Mouse (Mus musculus): Measurements from ENCODE around the gene Lck. TPM values are rescaled to one million over a fixed set of nuclear protein-coding genes. Genes with fewer than 3 reads are reported as not detected.

Lck gene
- total and polyA plus RNA-seq, 3 experiments = 0.84 to 3.5 (median 1.1) TPM

DNA sequence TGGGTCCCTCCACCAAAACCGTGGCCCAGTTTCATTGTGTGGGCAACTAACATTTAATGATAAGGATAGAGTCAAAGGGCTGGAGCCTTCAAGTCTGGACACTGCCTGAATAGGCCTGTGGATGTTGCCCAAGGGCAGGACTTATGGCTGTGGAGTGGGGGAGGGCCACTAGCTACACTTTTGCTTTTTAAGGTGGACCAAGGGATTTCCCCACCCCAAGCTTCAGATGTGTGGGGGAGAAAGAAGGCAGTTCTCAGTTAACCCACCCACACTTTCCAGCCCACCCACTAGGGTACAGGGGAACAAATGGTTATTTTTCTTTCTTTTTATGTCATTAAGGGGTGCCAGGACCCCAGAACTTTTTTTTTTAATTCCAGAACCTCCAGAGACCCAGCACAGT, 10.9 kb upstream of the Lck start:
- Histone ChIP-seq H3K27me3 (ENCODE audit: control insufficient read depth, insufficient read depth, low read length) (no peaks in the 10 kb centered on the region), H3K9ac (ENCODE audit: low read depth, low read length) (no peak overlapping the region; the same call in 1 of the 2 replicates), H3K4me3 (peak overlapping the region; percentile 64; the same call in 1 of the 2 replicates), H3K79me2 (replicated peaks; ENCODE audit: control insufficient read depth, insufficient read depth, low read length) (no peaks in the 10 kb centered on the region), H3K27ac (peak overlapping the region; percentile 58), H3K4me1 (ENCODE audit: control insufficient read depth, insufficient read depth, low read length) (0 out of 2 replicates have a peak, but pooled peaks cover 2% of the 10 kb centered on the region), H3K36me3 (ENCODE audit: control insufficient read depth, insufficient read depth, low read length) (no peaks in the 10 kb centered on the region)
- no peak for DNase-seq
- TF ChIP-seq POLR2A (IDR thresholded peaks at IDR 0.05; ENCODE audit: insufficient read depth, low read depth, low read length) = no peak
- no peak for TF ChIP-seq EP300 (IDR thresholded peaks at IDR 0.05; ENCODE audit: insufficient read depth, low read depth, low read length)
- no peak for TF ChIP-seq CTCF (IDR thresholded peaks at IDR 0.05)
- intact Hi-C loops (cut with DNase I) = loop anchor here (2.0 kb wide), 1 partner anchor 24 kb away; no protein-coding TSS in a partner anchor
- 77% methylated on average over 1 of the region's 1 CpGs for WGBS

DNA sequence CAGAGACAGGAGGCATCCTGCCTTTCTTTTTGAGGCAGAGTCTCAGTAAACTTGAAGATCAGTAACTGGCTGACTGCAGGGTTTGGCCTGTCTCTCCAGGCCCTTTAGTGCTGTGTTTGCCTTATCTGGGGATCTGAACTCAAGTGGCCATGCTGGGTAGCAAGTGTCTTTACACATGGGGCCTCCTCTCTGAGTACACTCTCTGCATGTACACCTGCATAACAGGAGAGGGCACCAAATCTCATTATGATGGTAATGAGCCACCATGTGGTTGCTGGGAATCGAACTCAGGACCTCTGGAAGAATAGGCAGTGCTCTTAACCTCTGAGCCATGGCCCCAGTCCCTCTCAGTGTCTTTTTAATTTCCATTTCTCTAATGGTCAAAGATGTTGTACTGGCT, 8.8 kb upstream of the Lck start:
- WGBS = 85% methylated on average over 1 of the region's 1 CpGs
- Histone ChIP-seq H3K9ac (ENCODE audit: low read depth, low read length) (no peak overlapping the region), H3K27ac (no peak overlapping the region), H3K79me2 (replicated peaks; ENCODE audit: control insufficient read depth, insufficient read depth, low read length) (no peaks in the 10 kb centered on the region), H3K27me3 (ENCODE audit: control insufficient read depth, insufficient read depth, low read length) (no peaks in the 10 kb centered on the region), H3K4me1 (ENCODE audit: control insufficient read depth, insufficient read depth, low read length) (peaks cover 7% of the 10 kb centered on the region), H3K36me3 (ENCODE audit: control insufficient read depth, insufficient read depth, low read length) (no peaks in the 10 kb centered on the region), H3K4me3 (no peak overlapping the region)
- TF ChIP-seq EP300 (IDR thresholded peaks at IDR 0.05; ENCODE audit: insufficient read depth, low read depth, low read length) (no peak), POLR2A (IDR thresholded peaks at IDR 0.05; ENCODE audit: insufficient read depth, low read depth, low read length) (no peak), CTCF (IDR thresholded peaks at IDR 0.05) (no peak; the same call in 1 of the 2 replicates)
- intact Hi-C loops (cut with DNase I) = no loop called here
- DNase-seq = no peak

DNA sequence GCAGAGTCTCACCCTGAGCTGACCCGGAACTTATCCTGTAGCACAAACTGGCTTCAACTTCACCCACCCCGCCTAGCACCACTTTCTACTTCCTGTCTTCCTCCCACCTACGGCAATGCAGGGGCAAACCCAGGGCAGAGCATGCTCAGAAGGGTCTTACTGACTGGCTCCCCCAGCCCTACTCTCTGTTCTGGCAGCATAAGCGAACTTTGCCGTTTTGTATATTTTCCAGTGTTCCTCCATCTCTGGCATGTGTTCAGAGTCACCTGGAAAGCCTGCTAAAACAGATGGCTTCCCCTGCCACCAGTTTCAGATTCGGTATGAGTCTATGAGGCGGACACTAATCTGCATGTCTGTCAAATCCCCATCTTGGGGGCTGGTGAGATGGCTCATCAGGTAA, 6.9 kb upstream of the Lck start:
- Histone ChIP-seq H3K36me3 (ENCODE audit: control insufficient read depth, insufficient read depth, low read length) (no peaks in the 10 kb centered on the region), H3K27me3 (ENCODE audit: control insufficient read depth, insufficient read depth, low read length) (no peaks in the 10 kb centered on the region), H3K9ac (ENCODE audit: low read depth, low read length) (no peak overlapping the region), H3K27ac (no peak overlapping the region; the same call in 1 of the 2 replicates), H3K79me2 (replicated peaks; ENCODE audit: control insufficient read depth, insufficient read depth, low read length) (no peaks in the 10 kb centered on the region), H3K4me3 (no peak overlapping the region), H3K4me1 (ENCODE audit: control insufficient read depth, insufficient read depth, low read length) (peaks cover 7% of the 10 kb centered on the region)
- no peak for DNase-seq
- intact Hi-C loops (cut with DNase I) = no loop called here
- TF ChIP-seq CTCF (IDR thresholded peaks at IDR 0.05) = no peak
- TF ChIP-seq EP300 (IDR thresholded peaks at IDR 0.05; ENCODE audit: insufficient read depth, low read depth, low read length) = no peak
- TF ChIP-seq POLR2A (IDR thresholded peaks at IDR 0.05; ENCODE audit: insufficient read depth, low read depth, low read length) = no peak
- 43% methylated on average over 7 of the region's 7 CpGs for WGBS

DNA sequence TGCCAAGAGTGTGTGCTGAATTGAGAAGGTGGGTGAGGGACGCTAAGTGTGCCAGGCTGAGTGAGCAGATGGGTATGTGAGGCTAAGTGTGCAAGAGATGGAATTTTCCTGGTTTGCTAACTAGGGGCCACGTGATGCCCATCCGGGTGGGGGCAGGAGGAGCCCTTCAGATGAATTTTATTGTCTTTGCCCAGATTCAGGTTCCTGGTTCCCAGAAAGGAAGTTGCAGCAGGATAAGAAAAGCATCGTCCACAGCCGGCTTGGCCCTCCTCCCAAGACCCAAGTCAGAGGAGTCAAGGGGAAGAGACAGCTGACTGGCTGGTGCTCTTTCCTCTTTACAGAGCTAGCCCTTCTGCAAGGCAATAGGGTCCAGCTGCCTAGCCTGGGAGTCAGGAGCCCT, 5.0 kb upstream of the Lck start, which contains the start of gene Fam167b:
Gene Fam167b, minus strand, starts transcription at position 84 of the 400 bp plus-strand sequence.
- Histone ChIP-seq H3K9ac (ENCODE audit: low read depth, low read length) (peak within 1 kb of the TSS; percentile 40), H3K36me3 (ENCODE audit: control insufficient read depth, insufficient read depth, low read length) (no peaks in the 10 kb centered on the region), H3K27ac (peak within 1 kb of the TSS; percentile 53), H3K79me2 (replicated peaks; ENCODE audit: control insufficient read depth, insufficient read depth, low read length) (no peaks in the 10 kb centered on the region), H3K27me3 (ENCODE audit: control insufficient read depth, insufficient read depth, low read length) (no peaks in the 10 kb centered on the region), H3K4me1 (ENCODE audit: control insufficient read depth, insufficient read depth, low read length) (peaks cover 7% of the 10 kb centered on the region), H3K4me3 (no peak within 1 kb of the TSS)
- 42% methylated on average over 5 of the region's 5 CpGs for WGBS
- TF ChIP-seq EP300 (IDR thresholded peaks at IDR 0.05; ENCODE audit: insufficient read depth, low read depth, low read length) (0 out of 2 replicates have a peak, but pooled peaks have one; percentile 14), CTCF (IDR thresholded peaks at IDR 0.05) (no peak)
- peak; percentile 44 to 65 for DNase-seq
- intact Hi-C loops (cut with DNase I) = no loop called here

DNA sequence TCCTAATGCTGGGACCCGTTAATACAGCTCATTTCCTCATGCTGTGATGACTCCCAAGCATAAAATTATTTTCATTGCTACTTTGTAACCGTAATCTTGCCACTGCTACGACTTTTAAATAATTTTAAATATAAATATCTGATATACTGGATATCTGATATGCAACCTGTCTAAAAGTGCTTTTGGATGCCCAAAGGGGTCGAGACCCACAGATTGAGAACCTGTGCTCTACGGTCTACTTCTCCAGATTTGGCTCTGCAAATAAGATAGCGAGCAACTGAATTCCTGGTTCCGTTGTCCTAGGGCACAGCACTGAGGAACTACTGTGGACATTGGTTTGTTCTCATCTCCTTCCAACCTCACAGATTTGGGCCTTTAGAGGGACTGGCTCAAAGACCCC, 4.2 kb upstream of the Lck start:
- Histone ChIP-seq H3K27ac (no peak overlapping the region), H3K27me3 (ENCODE audit: control insufficient read depth, insufficient read depth, low read length) (no peaks in the 10 kb centered on the region), H3K79me2 (replicated peaks; ENCODE audit: control insufficient read depth, insufficient read depth, low read length) (no peaks in the 10 kb centered on the region), H3K36me3 (ENCODE audit: control insufficient read depth, insufficient read depth, low read length) (no peaks in the 10 kb centered on the region), H3K9ac (ENCODE audit: low read depth, low read length) (no peak overlapping the region), H3K4me3 (no peak overlapping the region), H3K4me1 (ENCODE audit: control insufficient read depth, insufficient read depth, low read length) (peaks cover 7% of the 10 kb centered on the region)
- intact Hi-C loops (cut with DNase I) = no loop called here
- no peak for TF ChIP-seq EP300 (IDR thresholded peaks at IDR 0.05; ENCODE audit: insufficient read depth, low read depth, low read length)
- no peak for TF ChIP-seq POLR2A (IDR thresholded peaks at IDR 0.05; ENCODE audit: insufficient read depth, low read depth, low read length)
- no peak for TF ChIP-seq CTCF (IDR thresholded peaks at IDR 0.05)
- DNase-seq = no peak
- WGBS = 66% methylated on average over 7 of the region's 7 CpGs

DNA sequence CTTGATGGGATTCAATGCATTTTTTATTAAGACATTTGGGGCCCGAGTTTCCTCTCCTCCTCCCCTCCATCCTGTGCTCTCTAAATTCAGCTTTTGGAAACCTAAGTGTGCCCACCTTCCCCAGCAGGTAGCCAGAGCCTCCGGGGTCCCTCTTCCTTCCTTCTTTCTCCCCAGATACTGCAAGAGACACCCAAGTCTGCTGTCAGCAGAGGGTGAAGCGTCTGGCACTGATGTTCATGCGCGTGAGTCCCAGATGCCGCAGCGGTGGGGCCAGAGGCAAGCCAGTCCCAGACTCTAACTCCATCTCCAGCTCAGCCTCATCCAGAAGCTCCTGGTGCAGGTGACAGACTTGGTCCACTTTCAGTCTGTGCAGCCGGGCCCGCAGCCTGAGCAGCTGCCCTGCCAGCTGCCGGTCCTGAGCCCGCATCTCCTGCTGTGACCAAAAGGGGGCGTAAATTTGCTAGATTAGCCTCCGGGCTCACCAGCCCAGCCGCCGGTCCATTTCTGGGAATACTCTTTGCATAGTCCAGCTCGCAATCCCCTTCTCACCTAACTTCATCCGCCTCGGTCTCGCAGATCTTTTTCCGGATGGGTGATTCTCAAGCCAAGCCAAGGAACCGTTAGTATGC, 3.5 kb upstream of the Lck start:
- Histone ChIP-seq H3K36me3 (ENCODE audit: control insufficient read depth, insufficient read depth, low read length) (no peaks in the 10 kb centered on the region), H3K9ac (ENCODE audit: low read depth, low read length) (peak overlapping the region; percentile 40), H3K27ac (no peak overlapping the region), H3K79me2 (replicated peaks; ENCODE audit: control insufficient read depth, insufficient read depth, low read length) (no peaks in the 10 kb centered on the region), H3K4me1 (ENCODE audit: control insufficient read depth, insufficient read depth, low read length) (peaks cover 7% of the 10 kb centered on the region), H3K4me3 (no peak overlapping the region), H3K27me3 (ENCODE audit: control insufficient read depth, insufficient read depth, low read length) (no peaks in the 10 kb centered on the region)
- no peak for TF ChIP-seq POLR2A (IDR thresholded peaks at IDR 0.05; ENCODE audit: insufficient read depth, low read depth, low read length)
- peak; percentile 77 for TF ChIP-seq CTCF (IDR thresholded peaks at IDR 0.05)
- 0 out of 2 replicates have a peak, but pooled peaks have one; percentile 31 for TF ChIP-seq EP300 (IDR thresholded peaks at IDR 0.05; ENCODE audit: insufficient read depth, low read depth, low read length)
- WGBS = 25% methylated on average over 21 of the region's 21 CpGs
- intact Hi-C loops (cut with DNase I) = no loop called here
- peak; percentile 69 to 72 for DNase-seq
